Mouse (Mus musculus) frontal cortex, postnatal 10 days (tissue): ENCODE results near the gene Slc35c2.

Source experiments
- DNase-seq, 2 experiments: peaks; one replicate each; pipeline ENCODE4 v3.0.0; 2022; ENCODE audit warnings: low spot score in 2 of 2, mixed read lengths in 1 of 2

Gene Slc35c2

GRCm38 (mm10) chr2:165312381-165312780 is 24.7 kb upstream of the Slc35c2 start:
- no peak for DNase-seq

DNA sequence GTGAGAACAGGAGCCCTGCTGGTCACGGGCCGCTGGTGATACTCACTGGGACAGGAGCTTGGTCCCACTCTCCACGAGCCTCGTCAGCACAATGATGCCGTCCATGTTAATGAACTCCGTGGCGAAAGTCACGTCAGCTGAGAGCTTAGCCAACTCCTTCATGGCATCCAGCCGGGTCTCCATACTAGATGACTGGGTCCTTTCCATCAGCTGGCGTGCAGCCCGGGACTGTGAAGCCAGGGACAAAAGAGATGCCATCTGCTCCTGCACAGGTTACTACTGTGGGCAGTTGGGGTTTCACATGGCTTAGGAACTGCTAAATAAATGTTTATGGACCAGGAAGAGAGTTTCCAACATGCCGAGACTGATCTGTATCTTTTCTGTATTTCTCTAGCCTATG is 23.9 kb upstream of the Slc35c2 start:
- DNase-seq = no peak

- DNase-seq = no peak
Measured at GRCm38 (mm10) chr2:165310818-165311425, 23.3 kb upstream of the Slc35c2 start.

GRCm38 (mm10) chr2:165307801-165308200 is 20.1 kb upstream of the Slc35c2 start:
- no peak for DNase-seq

DNA sequence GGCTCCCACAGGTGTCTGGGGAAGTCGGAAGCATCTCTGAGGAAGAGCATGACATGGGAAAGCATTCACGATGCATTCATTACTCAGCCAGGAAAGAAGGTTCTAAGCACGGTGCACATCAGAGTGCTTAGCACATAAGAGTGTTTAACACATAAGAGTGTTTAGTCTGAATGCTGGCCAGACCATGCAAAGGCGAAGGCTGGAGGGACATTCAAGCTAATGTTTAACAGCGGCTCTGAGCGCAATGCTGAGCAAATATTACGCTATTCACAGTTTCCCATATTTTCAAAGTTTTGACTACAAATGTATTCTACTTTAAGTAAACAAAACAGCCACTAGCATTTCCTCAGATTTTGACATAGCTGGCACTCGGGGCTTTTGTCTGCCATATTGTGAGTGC is 17.8 kb upstream of the Slc35c2 start:
- no peak for DNase-seq

DNA sequence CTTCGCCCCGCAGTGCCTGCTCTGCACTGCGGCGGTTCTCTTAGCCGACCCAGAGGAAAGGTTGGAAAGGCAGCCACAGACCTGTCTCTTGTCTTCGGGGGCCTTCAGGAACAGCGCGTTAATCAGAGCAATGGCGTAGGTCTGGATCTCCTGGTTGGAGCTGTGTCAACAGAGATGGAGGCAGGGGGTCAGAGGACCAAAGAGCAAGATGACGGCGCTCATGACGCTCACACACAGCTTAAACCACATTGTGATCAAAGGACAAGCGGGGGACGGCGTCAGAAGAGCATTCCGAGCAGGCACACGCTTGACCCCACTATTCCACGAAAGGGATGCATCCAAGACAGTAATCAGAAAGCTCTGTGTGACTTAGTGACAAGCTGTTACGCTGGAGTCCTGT is 17.1 kb upstream of the Slc35c2 start:
- DNase-seq = no peak

DNA sequence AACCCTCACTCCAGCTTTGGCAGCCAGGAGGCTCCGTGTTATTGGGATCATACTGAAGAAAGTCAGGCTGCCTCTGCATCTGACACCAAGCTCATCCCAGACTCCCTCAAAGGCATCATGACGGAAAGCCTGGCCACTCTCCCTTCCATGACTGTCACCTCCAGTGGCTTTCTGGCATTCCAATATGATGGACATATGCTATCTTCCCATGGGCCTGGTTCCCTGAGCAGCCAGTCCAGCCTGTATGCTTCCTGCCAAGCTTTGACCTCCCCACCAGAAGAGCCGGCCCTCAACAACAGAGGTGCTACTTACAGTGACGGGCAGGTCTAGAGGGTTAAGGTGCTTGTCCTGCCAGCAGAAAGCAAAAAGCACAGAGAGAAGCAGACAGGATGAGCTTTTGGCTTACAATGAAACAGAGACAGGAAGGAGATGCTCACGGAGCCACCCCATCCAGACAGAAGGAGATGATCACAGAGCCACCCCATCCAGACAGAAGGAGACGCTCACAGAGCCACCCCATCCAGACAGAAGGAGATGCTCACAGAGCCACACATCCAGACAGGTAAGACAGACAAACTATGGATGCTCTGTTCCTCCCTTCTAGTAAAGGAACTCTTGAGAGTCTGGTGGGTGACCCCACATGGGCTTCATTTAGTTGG is 15.8 kb upstream of the Slc35c2 start:
- no peak for DNase-seq

DNA sequence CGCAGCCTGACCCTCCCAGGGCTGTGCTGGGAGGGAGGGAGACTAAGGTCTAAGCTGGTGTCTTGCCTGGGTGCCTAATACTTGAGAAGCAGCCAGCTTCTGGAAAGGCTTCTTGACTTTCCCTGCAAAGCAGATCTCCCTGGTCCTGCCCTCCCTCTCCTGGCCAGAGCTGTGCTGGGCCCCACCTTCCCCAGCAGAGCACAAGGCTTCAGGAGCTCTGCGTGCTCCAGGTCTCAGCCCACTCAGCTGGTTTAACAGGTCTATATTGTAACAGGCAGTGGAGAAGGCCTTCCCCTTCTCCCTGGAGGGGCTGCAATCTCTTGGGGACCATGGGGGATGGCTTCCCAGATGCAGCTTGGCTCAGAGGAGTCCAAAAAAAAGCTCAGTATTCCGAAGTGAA is 13.7 kb upstream of the Slc35c2 start:
- DNase-seq = no peak

GRCm38 (mm10) chr2:165300885-165301284 is 13.2 kb upstream of the Slc35c2 start:
- no peak for DNase-seq

DNA sequence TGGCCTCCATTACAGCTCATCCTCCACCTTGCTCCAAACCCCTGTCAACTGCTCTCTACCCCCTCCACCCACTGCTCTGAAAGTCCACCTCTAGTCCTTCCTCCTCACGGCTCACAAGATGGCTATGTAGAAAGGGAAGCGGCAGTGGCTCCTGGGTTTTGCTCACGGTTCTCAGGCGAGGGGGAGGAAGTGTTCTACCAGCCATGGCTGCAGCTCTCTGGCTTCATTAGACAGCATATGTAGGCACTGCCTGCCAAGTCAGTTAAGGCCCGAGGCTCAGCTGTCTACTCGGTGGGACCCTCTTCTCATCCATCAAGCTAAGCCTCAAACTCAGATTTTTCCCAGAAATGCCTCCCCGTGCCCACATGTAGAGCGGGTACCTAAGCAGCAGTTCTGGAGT is 12.8 kb upstream of the Slc35c2 start:
- no peak for DNase-seq

GRCm38 (mm10) chr2:165297429-165297828 is 9.8 kb upstream of the Slc35c2 start:
- no peak for DNase-seq

DNA sequence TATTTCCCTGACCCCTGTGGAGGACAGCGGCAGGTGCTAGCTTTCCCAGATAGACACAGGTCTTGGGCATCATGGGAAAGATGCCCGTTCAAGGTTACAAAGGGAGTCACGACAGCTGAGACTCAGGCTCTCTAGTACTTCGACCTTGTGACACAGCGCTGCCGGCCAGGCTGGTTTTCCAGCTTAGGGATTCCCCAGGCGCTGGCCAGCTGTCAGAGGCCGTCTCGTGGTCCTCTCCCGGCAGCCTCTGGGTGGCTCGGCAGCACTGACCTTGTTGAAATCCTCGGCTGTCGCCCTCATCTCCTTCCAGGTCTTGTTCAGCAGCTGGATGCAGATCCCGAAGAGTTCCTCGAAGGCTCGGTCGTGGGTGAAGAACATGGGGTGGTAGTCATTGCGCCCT is 8.9 kb upstream of the Slc35c2 start:
- no peak for DNase-seq

DNA sequence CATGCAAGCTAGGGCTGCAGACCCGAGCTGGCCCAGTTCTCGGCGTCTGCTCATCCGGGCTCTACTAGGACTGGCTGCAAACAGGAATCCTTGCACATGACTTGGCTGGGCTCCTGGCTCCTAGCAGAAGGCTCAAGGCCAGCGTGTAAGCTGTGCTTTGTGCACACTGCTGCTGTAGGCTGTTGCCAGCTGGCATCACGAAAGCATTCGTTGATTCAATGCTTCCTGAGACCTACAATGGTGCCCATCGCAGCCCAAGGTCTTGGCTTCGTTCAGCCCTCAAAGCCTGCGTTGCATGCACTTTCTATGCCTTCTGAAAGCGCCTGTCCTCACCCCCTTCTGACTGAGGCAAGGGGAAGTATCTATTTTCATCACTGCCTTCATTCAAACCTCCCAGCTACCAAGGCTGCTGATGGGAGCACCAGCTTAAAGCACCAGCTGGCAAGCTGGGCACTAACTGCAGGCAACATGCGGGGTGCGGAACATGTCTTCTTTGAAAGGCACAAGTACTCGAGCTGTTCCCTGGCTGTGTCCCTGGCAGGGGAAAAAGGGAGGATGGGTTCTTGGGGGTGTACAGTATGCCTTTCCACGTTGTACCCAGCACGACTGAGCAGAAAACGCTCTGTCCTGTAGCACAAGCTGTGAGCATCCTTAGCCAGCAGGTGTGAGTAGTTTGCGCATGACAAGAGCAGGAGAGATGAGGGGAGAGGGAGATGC is 804 bp upstream of the Slc35c2 start:
- DNase-seq = peak; percentile 85 to 91

DNA sequence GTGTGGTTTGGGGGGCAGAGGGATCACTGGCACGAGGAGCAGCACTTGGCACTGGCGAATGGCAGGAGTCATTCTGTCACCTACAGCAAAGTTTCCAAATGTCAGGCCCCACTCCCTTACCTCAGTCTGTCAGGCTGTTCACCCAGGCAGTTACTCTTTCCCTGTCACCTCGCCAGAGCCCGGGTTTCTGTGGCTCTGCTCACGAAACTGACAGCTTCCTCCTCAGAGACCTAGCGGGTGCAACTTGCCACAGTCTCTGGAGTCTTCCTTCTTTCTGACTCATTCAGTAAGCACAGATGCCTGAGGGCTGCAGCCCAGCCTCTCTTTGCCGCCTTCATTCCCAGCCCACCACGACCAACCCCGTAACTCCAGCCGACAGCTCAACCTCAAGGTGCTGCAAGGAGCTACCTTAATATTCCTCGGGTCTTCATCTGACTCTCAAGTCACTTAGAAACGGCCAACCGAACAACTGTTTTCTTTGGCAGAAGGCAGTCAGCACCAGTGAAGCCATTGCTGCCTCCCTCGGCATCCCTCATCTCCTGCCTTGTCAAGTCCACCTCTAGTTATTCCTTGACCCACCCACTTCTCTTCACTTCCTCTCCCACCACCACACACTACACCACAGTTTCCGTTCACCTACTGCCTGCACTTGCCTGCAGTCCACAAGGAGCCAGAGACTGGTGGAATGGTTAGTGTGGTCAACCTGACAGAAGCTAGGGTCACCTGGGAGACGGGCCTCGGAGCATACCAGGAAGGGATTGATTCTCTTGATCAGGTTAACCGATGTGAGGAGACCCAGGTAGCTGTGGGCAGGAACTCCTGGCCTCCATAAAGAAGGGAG is 1.1 kb downstream of the Slc35c2 start:
- peak in 1 of 2 experiments; percentile 38 for DNase-seq

GRCm38 (mm10) chr2:165285621-165286020 is 2.0 kb downstream of the Slc35c2 start:
- no peak for DNase-seq

DNA sequence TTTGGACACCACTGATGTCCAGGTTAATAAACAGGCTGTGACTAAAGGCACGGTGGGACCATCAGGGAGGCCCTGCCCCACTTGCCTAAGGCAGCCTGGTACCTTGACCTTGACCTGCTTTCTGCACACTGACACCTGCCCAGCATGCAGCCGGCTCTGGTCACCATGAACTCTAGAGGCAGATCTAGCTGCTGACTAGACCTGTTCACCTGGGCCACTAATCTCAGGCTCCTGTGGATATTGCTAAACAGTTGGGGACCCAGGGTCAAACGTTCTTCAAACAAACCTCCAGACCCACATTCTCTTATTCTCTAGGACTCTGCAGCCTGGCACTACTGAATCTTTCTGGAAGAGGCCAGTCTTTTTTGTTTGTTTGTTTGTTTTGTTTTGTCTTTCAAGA is 2.6 kb downstream of the Slc35c2 start:
- DNase-seq = no peak

GRCm38 (mm10) chr2:165284377-165284776 is 3.3 kb downstream of the Slc35c2 start:
- no peak for DNase-seq

- DNase-seq = no peak
Measured at GRCm38 (mm10) chr2:165283644-165284043, 4.0 kb downstream of the Slc35c2 start.

GRCm38 (mm10) chr2:165281779-165282311 is 5.8 kb downstream of the Slc35c2 start:
- no peak for DNase-seq

DNA sequence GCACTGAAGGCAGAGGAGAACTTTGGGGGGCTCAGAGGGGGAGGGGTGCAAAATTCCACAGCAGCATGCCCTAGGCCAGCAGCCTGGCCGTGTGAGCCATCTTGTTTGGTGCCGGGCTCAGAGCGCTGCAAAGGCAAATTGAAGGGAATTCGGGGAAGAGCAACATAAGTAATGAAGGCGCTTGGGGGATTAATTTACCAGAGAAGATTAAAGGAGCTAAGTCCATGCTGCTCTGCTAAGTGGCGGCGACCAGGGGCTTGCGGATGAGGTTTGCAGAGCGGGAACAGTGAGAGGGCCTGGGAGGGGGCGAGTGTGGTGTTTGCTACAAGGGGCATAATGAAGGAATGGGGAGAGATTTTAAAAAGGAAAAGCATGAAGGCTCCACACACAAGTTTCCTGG is 8.3 kb downstream of the Slc35c2 start:
- DNase-seq = no peak

DNA sequence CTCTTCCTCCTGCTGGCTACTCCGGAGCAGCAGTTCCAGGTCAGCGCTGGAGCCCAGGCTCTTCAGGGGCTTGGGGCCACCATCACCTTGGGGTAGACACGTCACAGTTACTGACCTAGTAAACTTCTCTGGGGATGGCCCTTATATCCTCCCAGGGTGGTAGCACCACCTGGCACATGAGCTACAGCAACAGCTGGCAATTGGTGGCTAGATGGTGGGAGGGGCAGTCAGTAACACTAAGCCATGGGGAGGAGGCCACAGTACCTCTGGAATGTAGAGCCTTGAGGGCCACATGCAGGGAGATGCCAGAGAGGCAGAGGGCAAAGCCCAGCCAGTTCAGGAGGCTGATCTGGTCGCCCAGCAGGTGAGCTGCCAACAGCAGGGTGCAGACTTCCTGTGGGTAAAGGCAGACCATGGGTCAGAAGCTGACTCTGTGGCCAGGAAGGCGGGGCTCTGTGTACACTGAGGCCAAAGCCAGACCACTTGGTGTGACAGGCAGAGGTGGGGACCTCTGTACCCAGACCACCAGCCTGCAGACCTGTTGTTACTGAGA is 10.4 kb downstream of the Slc35c2 start:
- DNase-seq = no peak

DNA sequence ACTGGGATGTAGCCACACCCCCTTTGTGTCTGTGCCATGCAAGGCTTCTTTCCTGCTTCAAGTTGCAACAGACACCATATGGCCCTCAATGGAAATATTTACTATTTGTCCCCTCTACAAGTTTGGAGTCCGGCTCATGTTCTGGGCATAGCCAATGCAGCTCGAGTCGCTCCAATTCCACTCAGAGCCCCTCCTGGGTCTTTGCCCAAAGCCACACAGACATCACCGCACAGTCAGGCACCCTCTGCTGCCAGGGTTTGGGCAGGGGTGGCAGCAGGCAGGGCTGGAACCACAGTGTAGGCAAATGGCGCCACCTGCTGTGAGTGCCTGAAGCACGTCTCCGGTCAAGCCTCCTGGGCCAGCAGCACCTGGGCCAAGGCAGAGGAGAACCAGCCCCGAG is 11.8 kb downstream of the Slc35c2 start:
- DNase-seq = peak in 1 of 2 experiments; percentile 81
